Mouse (Mus musculus) adrenal gland, adult (tissue): ENCODE data around the gene Pnkd.

Experiments
- DNase-seq, 2 experiments: peaks; one replicate each; pipeline ENCODE4 v3.0.0; 2022 to 2023; ENCODE audit warnings: low spot score in 1 of 2; ENCODE audit not compliant: inconsistent age in 2 of 2

The Pnkd gene

DNA sequence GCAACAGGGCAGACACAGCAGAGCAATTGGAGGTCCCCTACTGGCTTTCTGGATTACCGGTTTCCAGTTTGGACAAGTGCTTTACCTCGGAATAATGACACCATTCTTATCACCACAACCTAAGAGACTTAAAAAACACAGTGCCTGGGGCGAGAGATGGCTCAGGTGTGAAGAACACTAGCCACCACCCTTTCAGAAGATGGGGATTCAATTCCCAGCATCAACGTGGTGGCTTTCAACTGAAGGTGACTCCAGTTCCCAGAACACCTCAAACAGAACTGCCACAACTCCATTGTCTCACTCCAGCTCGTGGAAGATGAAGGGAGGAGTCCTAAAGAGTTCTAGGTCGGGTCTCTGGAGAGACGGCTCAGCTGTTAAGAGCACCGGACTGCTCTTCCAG is 100.8 kb downstream of the Pnkd start:
- no peak for DNase-seq

DNA sequence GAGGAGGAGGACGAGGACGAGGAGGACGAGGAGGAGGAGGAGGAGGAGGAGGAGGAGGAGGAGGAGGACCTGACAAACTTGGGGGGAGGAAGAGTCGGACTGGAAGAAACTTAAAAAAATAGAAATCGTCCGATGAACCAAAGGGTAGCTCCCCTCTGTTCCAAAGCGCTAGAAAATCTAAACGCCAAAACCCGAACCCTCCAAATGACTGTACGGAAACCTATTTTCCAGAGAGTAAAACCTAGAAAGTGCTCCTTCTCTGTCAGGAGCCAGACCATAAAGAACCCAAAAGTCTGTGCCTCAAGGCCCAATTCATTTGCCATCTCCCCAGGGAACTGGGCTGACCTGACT is 101.6 kb downstream of the Pnkd start:
- no peak for DNase-seq

DNA sequence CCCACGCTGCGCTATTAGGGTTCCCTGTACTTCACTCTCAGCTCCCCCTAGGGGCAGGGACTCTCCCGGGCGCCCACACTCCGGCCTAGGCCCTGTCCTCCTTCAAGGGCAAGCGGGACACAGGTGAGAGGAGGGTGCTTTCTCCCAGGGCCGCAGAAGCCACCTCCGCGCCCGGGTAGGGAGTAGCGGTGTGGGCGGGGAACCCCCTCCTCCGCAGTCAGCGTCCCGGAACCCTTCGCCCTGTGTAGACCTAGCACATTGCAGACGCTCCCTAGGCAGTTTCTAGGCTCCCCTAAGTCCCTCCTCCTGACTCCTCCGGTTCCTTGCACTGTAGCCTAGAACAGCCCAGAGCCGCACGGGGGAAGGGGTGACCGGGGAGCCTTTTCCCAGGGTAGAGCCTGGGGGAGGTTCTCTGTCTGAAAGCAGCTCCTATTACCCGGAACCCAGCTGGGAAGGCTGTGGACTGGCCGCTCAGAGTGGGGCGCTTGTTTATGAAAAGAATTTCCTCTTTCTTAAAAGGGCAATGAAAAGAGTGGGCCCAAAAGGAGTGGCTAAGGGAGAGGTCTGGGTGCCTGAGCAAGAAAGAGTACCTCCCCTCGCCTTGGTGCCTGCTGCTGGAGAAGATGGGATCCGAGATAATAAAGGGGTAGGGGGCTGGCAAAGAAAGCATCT is 102.1 kb downstream of the Pnkd start:
- DNase-seq, result peak; percentile 95 to 100

DNA sequence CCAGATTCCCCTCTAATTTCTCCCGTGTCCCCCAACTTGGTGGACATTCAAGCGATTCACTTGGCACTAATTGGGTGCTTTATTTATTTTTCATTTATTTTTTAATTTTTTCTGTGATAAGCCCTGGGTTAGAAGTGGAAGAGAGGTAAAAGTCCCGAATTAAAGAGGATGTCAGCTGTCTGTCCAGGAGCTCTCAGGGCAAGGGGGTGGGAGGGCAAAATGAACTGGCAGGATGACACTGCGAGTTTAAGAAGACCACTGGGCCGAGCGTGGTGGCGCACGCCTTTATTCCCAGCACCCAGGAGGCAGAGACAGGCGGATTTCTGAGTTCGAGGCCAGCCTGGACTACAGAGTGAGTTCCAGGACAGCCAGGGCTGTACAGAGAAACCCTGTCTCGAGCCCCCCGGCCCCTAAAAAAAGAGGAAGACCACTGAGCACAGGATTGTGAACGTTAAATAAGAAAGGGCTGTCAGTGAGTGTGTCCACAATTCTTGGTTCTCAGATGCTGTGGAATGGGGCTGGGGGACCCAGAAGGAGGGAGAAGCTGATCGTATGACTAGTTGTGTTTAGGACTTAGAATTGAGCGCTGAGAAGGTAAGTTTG is 102.8 kb downstream of the Pnkd start:
- DNase-seq, result peak in 1 of 2 experiments; percentile 55

DNA sequence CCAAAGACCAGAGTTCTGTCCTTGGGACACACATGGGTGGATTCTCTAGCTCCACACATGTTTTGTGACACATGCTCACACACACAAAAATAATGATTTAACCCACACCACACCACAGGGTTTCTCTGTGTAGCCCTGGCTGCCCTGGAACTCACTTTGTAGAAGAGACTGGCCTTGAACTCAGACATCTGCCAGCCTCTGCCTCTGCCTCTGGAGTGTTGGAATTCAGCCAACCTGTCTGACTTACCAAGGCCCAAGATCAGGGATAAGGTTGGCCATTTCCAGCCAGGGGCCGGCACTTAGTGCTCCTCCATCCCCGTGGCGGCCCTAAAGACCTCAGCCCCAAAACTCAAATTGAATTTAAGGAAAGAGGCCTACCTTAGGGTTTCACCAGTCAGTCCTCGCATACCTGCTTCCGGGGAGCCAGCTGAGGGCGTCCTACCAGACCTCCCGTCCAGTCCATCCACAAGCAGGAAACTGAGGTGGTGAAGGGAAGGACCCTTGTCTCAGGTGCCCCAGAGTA is 103.7 kb downstream of the Pnkd start:
- DNase-seq, result peak; percentile 60 to 87

DNA sequence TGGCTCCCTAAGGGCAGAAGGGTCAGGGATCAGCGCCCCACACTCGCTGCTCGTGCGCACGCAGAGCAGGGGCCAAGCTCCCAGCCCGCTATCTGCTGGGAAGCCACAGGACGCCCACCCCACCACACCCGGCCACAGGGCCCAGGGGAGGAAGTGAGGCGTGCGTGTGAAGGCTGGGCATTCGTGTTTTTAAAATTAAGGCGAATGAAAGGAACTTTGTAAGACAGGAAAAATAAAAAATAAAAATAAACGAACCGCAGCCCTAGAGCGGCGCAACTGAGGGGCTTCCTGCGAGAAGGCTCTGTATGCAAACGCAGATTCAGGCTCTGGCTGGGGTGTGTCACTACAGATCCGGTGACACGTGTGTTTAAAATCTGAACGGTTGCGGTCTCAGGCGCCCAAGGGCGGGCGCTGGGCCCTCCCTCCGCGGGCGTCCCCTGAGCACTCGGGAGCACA is 105.1 kb downstream of the Pnkd start:
- DNase-seq, result peak; percentile 66 to 84

DNA sequence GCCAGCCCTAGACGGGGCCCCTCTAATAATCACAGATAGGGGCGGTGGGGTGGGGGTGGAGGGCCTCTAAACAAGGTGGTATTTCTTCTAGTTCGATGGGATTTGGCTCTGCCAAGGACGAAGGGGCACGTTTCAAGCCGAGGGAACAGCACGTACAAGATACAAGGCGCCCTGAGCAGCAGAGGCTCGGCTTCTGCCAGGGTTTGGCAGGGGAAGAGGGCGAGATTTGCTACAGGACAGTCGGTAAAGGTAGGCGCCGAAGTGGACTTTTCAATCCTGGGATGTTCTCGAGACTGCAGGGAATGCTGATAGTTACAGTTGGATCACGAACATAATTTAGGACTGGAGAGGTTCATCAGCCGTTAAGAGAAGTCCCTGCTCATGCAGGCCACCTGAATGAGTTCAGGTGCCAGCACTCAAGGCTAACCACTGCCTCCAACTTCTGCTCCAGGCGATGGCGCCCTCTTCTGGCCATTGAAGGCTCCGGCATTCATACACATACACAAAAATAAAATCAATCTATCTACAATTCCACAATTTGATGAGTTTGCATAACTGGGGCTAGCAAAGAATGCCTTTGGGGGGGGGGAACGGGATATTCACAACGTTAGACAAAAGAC is 105.7 kb downstream of the Pnkd start:
- DNase-seq, result peak; percentile 78 to 87

DNA sequence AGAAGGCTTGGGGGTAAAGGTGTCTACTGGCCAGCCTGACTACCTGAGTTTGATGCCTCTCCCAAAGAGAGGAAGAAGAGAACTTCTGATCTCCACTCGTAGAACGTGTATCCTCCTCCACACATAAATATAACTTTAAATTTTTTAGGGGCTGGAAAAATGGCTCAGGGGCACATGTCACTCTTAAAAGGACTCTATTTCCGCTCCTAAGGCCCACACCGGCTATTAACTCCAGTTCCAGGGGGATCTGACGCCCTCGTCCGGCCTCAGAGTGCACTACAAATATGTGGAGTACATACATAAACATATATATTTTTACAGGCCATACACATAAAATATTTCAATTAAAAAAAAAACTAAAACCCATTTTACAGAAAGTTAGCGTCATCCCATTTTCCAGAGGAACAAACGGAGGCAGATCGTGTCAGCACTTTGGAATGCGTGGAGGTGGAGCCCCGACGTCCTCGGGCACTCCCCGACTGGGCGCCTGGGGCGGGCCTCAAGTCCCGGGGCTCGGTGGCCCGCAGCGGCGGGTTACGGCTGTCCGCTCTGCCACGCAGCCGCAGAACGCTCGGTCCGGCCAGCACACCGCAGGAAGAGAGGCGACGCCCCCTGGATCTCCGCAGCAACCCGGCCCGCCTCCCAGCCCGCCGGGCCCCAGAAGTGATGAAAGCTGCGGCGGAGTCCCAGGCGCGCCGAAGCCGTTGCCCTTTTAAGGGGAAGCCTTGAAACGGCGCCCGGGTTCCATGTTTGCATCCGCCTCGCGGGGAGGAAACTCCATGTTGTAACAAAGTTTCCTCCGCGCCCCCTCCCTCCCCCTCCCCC is 106.4 kb downstream of the Pnkd start, which contains the start of gene Ctdsp1:
TSS of gene Ctdsp1 (plus strand) at position 586 of the 825 bp plus-strand sequence.
- peak; percentile 99 for DNase-seq

DNA sequence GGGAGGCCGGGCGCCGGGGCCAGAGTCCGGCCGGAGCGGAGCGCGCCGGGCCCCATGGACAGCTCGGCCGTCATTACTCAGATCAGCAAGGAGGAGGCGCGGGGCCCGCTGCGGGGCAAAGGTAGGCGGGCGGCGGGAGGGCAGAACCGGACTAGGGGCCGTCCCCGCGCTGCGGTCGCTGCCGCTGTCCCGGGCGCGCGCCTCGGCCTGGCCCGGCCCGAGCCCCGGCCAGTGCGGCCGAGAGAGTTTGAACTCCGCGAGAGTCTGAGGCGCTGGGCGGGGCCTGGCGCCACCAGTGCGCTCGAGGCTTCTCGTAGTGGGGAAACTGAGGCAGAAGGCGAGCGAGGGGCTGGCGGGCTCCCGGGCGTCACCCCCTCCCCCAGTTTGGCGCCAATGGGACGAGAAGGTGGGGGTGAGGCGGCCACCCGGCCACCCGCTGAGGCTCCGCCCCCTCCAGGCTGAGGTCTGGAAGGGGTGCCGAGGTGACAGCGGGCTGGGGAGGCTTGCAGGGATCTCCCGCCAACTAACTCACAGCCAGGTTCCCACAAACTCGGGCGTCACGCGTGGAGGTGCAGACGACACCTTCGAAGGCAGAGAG is 107.2 kb downstream of the Pnkd start:
- DNase-seq, result peak; percentile 91 to 95

DNA sequence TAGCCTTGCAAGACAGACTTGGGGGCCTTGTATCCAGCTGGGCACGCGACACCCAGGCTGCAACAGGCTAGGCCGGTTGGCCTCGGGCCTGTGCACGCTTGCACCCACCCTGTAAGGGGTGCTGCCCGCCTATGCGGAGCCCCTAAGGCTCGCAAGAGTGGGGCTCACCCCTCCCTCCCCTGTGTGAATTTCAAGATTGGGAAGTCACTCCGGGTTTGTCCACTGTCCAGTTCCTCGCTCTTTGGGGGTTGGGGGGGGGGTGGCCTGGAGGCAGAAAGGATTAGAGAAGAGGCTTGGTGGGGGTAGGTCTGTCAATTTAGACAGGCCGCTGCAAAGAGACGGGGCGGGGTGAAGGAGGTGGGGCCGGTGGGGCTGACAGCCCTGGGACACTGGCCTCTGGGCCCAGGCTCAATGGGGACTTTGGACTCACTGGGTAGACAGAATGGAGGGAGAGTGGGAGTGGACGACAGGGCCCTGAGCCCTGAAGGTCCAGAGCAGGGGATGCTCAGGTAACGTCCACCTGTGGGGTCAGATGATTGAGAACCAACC is 107.8 kb downstream of the Pnkd start:
- no peak for DNase-seq

DNA sequence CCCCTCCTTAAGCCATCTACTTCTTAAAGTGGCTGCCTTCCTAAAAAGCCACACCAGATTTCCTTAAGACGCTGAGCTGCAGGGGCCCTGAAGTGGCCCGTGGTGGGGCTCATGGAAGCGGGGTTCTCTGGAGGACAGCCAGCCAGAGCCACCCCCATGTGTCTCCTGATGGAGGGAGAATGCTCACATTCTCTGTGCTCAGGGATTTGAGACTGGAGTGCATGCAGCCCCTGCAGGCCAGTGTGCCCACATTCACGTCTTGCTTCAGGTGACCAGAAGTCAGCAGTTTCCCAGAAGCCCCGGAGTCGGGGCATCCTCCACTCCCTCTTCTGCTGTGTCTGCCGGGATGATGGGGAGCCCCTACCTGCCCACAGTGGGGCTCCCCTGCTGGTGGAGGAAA is 108.3 kb downstream of the Pnkd start:
- no peak for DNase-seq

DNA sequence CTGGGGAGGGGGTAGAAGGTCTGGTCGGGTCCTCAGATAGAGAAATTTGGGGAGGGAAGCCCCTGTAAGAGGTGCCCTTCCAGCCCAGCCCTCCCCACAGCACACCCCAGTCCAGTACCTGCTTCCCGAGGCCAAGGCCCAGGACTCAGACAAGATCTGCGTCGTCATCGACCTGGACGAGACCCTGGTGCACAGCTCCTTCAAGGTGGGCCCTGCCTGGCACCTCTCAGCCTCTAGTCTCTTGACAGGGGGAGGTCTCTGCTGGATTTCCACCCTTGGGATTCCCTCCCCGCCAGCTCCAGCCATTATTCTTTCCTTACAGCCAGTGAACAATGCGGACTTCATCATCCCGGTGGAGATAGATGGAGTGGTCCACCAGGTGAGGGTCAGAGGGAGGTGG is 109.0 kb downstream of the Pnkd start:
- no peak for DNase-seq

DNA sequence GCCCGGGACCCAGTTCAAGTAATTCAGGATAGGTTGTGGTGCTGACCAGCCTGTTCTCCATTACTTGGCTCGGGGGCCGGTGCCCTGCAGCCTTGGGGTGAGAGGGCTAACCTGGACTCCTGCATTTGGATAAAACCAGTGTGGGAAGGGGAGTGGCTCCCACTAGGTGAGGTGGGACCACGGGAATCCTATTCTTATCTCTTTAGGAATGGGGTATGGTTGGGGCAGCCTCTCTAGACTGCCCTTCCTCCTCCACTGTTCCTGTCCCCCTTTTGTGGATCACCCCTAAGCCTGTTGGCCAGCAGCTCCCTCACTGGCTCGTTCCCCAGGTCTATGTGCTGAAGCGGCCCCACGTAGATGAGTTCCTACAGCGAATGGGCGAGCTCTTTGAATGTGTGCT is 109.6 kb downstream of the Pnkd start:
- DNase-seq, result no peak

DNA sequence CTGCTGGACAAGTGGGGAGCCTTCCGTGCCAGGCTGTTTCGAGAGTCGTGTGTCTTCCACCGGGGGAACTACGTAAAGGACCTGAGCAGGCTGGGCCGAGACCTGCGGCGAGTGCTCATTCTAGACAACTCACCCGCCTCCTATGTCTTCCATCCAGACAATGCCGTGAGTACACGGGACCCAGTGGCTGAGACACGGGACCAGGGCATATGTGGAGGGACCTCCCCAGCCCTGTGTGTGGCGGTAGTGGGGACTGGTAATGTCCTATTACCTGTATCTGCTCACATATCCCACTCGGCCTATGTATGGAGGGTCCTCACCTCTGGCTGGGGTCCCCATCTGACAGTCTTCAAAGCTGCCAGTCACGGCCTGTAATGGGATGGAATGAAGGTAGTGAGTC is 110.1 kb downstream of the Pnkd start:
- no peak for DNase-seq

DNA sequence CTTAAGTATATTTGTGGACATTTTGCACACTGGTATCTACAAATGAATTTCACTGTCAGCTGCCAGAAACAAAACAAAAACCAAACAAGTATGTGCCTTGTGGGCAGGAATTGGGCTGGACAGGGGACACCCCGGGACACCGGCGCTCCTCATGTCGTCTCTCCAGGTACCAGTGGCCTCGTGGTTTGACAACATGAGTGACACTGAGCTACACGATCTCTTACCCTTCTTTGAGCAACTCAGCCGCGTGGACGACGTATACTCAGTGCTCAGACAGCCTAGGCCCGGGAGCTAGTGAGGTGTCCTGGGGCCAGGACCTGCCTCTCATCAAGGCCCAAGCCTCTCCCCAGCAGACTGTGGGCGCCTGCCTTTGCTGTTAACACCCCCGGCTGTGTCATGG is 110.6 kb downstream of the Pnkd start:
- DNase-seq, result peak; percentile 32 to 62

DNA sequence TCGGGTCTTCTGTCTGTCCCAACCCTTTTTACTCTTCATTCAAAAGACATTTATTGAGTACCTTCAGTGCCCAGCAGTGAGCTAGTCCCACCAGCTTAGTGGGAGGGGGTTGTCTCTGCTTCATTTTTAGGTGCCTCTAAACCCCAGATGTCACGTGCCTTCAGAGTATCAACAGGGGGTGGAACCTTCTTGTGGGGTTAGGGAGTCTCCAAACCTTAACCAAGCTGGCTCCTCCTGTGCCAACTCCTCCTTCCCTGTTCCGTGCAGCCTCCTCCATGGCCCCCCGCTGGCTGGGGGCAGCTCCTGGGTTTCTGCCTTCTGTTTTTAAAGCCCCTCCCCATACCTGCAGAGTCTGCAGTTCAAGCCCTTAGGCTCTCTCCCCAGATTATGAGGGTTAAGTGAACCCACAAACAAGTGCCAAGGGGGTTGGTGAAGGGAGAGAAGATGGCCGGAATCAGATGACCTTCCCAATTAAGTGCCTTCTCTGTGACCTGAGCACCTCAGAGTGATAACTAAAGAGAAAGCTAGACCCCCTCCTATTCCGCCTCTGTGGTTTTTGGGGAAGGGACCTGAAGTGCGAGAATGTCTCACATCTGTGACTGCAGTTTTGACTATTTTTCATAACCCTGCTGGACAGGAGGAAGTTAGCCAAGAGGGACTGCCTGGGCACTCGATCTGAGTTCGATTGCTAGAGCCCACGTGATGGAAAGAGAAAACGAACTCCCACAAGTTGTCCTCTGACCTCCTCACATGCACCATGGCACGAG is 111.9 kb downstream of the Pnkd start:
- DNase-seq, result peak; percentile 70 to 89

DNA sequence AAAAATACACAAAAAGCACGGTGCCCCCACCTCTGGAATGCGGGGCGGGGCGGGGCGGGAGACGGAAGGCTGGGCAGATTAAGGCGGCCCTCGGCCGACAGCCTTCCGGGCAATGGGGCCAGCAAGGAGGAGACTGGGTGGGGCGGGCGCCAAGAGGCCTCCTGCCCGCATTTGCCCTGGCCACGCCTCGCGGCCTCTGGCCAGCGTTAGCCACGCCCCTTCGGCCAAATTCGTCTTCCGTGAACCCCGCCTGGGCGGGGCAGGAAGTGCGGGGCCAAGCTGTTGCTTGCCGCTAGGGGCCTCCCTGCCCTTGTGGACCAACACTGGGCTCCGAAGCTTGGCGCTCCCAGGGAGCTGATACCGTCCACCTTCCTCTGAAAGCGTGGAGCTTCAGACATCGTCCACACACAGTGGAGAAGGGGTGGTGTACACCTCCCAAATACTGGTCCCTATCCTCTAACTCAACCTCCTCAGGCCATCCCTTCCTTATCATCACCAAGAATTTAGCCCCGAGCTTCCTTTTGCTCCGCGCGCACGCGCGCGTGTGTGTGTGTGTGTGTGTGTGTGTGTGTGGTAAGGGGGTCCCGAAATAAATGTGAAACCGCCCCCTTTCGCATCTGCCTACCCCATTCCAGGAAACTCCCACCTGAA is 112.7 kb downstream of the Pnkd start:
- DNase-seq, result peak; percentile 100

DNA sequence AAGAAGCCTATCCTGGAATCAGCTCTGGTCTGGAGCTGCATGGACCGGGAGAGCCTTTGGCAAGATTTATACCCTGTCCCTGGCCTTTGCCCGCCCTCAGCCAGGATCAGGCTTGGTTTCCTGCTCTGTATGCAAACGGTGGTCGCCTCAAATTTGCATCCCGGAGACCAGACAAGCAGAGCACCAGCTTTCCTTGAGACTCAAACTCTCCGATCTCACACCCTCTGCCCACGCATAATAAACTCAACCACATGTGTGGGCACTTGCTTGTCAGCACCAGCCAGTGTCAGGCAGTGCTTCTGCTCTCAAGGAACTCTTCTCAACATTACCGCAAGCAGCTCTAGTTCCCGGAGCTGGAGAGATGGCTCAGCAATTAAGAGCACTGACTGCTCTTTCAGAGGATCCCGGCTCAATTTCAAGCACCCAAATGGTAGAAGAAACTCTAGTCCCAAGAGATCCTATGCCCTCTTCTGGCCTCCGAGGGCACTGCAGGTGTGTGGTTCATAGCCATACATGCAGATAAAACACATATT is 113.3 kb downstream of the Pnkd start:
- peak; percentile 75 to 91 for DNase-seq

DNA sequence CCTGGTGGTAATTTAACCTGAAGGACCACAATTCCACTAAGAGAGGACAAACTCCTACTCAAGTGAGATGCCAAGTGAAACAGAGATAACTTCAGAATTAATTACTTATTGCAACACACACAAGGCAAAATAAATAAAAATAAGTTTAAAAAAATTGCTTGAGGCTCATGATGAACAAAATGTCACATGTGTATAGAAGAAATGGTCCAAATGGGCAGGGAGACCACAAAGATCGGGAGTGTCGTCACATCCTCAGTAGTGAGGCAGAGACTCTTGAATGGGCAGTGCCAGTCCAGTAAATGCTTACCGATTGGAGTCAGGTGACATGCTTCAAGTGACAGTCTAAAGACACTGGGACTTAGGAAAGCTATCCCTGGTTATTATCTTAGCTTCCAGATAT is 115.8 kb downstream of the Pnkd start:
- DNase-seq, result no peak
